Mouse (Mus musculus): ENCODE data around the gene Stk11.

- no peak for TF ChIP-seq CTCF (IDR thresholded peaks at IDR 0.05; ENCODE audit: extremely low read depth, insufficient read length, insufficient replicate concordance, low read depth, low read length)
- TF ChIP-seq POLR2A (IDR thresholded peaks at IDR 0.05; ENCODE audit: low read depth, low read length) = no peak
Observed at GRCm38 (mm10) chr10:80165392-80166128, 50.0 kb downstream of the Stk11 start, which contains the start of gene Cirbp.
